Mouse (Mus musculus): Measurements from ENCODE around the gene Hsd3b2.
"Not testable (repeated sequence)": the region's sequence is repeated elsewhere in the genome, so short reads cannot be mapped to it uniquely, and the experiment has no call there.

- not testable (repeated sequence) for TF ChIP-seq CTCF, POLR2A (IDR thresholded peaks at IDR 0.05; ENCODE audit: extremely low read depth, insufficient read depth, low read length)
These were observed 16.7 kb upstream of the Hsd3b2 start for GRCm38 (mm10) chr3:98741043-98741442.

Data from cortical plate, adult 2 months (tissue).